Mouse (Mus musculus) heart, adult 2 months (tissue): ENCODE results near the gene Adrb1.

Experiments used
- CTCF ChIP-seq: fragments of 200-600 bp; IDR thresholded peaks from 2 replicates; pipeline ENCODE4 v1.8.1; 2022; ENCODE audit warnings: antibody characterized with exemption, mild to moderate bottlenecking, moderate library complexity
- POLR2A ChIP-seq: fragments of 200-500 bp; IDR thresholded peaks from 2 replicates; pipeline ENCODE4 v1.6.1; 2011; ENCODE audit warnings: mild to moderate bottlenecking, low read depth, low read length, control low read depth; ENCODE audit not compliant: insufficient read depth

- TF ChIP-seq POLR2A (no peak), CTCF (no peak)
These were observed 18.5 kb upstream of the Adrb1 start for GRCm38 (mm10) chr19:56703238-56704097.
